Mouse (Mus musculus) brain, embryonic 14.5 days (tissue): ENCODE results near the gene Lin7a.

ENCODE experiments used
- CTCF ChIP-seq: fragments of 200-500 bp; IDR thresholded peaks from 2 replicates; pipeline ENCODE4 v1.5.1; 2012; ENCODE audit warnings: inconsistent platforms, mild to moderate bottlenecking, moderate library complexity, borderline replicate concordance; ENCODE audit not compliant: insufficient read depth, insufficient read length; ENCODE audit errors: extremely low read depth
- POLR2A ChIP-seq: fragments of 200-500 bp; IDR thresholded peaks from 2 replicates; pipeline ENCODE4 v1.6.1; 2012; ENCODE audit warnings: mild to moderate bottlenecking, inconsistent platforms, borderline replicate concordance; ENCODE audit not compliant: poor library complexity, insufficient read depth, insufficient read length, severe bottlenecking; ENCODE audit errors: extremely low read depth

DNA sequence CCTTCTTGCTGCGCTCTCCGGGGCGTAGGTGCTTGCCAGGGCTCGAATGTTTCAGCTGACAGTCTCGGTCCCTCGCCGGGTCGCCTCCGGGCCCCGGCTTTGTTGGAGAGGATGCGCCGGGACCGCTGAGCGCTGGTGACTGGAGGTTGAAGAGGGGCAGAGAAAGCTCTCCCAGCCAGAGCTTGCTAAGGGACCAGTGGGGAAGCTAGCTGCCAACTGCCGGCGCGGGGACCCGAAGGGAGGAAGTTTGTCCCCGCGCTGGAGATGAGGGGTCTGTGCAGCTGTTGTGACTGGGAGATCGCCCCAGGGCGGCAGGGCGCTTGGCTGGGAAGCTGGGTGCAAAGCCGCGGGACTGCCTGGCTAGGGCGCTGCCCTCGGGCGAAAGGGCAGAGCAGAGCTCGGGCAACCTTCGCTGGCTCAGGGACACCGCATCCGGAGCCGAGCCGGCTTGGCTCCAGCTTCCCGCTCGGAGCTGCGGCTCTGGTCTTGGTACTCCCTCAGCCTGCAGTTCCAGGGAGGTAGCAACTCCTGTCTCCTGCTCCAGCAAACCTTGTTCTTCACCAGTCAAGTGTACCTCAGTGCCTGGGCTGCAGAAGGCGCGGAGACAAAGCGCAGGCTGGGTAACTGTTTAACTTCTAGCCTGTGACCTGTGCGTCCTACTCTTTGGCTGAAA lies 781 bp downstream of the Lin7a start:
- no peak for TF ChIP-seq POLR2A
- no peak for TF ChIP-seq CTCF
